Mouse (Mus musculus): Measurements from ENCODE around the gene Mmp19.

DNA sequence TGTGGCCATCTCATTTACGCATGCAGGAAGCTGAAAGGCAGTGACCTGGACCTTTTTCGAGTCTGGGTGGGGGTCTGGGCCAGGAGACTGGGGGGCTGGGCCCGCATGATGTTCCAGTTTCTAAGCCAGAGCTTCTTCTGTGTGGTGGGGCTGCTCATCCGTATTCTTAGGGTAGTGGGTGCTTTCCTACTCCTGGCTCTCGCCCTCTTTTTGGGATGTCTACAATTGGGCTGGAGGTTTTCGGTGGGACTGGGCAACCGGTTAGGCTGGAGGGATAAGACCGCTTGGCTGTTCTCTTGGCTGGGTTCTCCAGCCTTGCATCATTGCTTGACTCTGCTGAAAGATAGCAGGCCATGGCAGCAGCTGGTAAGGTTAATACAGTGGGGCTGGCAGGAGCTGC lies 16.3 kb downstream of the Mmp19 start:
- TF ChIP-seq POLR2A (IDR thresholded peaks at IDR 0.05; ENCODE audit: extremely low read depth, insufficient read depth, low read length) (no peak), CTCF (IDR thresholded peaks at IDR 0.05; ENCODE audit: low read depth, low read length) (no peak)
